Mouse (Mus musculus): ENCODE data around the gene Zfp74.

DNA sequence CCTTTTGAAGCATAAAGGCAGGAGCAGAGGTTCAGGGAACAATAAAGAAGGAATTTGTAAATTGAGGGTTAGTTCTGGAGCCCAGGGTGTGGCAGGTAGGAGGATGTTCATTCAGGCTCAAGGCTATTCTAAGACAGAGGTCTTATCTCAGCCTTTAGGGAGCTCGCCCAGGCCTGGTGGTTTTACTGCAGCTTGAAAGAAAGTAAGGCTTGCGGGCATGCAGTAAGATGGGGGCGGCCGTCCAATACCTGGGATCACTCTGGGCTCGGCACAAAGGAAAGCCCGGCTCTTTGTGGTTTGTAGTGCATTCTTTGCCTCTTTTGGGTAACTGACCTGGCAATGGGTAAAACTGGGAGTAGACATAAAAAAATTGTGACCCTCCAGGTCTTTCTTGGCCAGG, 29.0 kb upstream of the Zfp74 start:
- TF ChIP-seq CTCF (IDR thresholded peaks at IDR 0.05; ENCODE audit: insufficient read depth, low read depth, low read length) (no peak), POLR2A (IDR thresholded peaks at IDR 0.05; ENCODE audit: insufficient read depth, low read depth, low read length) (no peak)
